Comparison of ENCODE assay signal across 34 mouse cellular contexts in genomic region chr2:69912801-69913200, GRCm38 (mm10).
"Had no signal": no experiment of that assay in that cellular context is flagged by ENCODE, and none has a peak within 500 bp of the region (broad histone marks: within the 10 kb centered on the region; RNA-seq: fewer than 3 reads in every experiment).

No protein-coding gene starts in this region.

- DNase-seq: heart, postnatal 10 days; heart, postnatal 14 days; heart, postnatal 36 days; heart, postnatal 4 days; kidney, adult 11 months; kidney, adult 18-20 months; kidney, adult 2 months; kidney, adult 8-10 months; kidney, adult 9 months; kidney, postnatal 10 days; kidney, postnatal 14 days; kidney, postnatal 25 days; kidney, postnatal 36 days; kidney, postnatal 4 days; layer of hippocampus, adult 9-11 months; layer of hippocampus, postnatal 36 days had no signal

- H3K4me2 ChIP-seq: heart, embryonic 12.5 days; heart, embryonic 13.5 days; heart, embryonic 15.5 days; hindbrain, embryonic 12.5 days; hindbrain, embryonic 13.5 days; hindbrain, embryonic 14.5 days; hindbrain, embryonic 15.5 days; intestine, embryonic 15.5 days; kidney, embryonic 15.5 days had no signal

- ATAC-seq: hindbrain, embryonic 16.5 days; hindbrain, postnatal 0 days; inflammation-experienced regulatory T-cells, adult 6 months; intestine, embryonic 15.5 days; intestine, embryonic 16.5 days; intestine, postnatal 0 days had no signal

- H3K4me3 ChIP-seq: heart, embryonic 12.5 days; heart, embryonic 13.5 days; heart, embryonic 15.5 days; hindbrain, embryonic 10.5 days; hindbrain, embryonic 12.5 days; hindbrain, embryonic 13.5 days; hindbrain, embryonic 15.5 days; intestine, embryonic 15.5 days; kidney, embryonic 15.5 days; layer of hippocampus, adult 2 months; left cerebral cortex, adult 2 months had no signal

- H3K27me3 ChIP-seq: heart, embryonic 12.5 days; heart, embryonic 13.5 days; heart, embryonic 15.5 days; hindbrain, embryonic 12.5 days; hindbrain, embryonic 13.5 days; hindbrain, embryonic 15.5 days; intestine, embryonic 15.5 days; kidney, embryonic 15.5 days had no signal

- H3K9me3 ChIP-seq: heart, embryonic 12.5 days; heart, embryonic 13.5 days; heart, embryonic 15.5 days; hindbrain, embryonic 10.5 days; hindbrain, embryonic 12.5 days; hindbrain, embryonic 13.5 days; hindbrain, embryonic 15.5 days; intestine, embryonic 15.5 days; kidney, embryonic 15.5 days had no signal

- H3K27ac ChIP-seq: heart, embryonic 13.5 days; heart, embryonic 15.5 days; hindbrain, embryonic 10.5 days; hindbrain, embryonic 12.5 days; hindbrain, embryonic 13.5 days; hindbrain, embryonic 14.5 days; hindbrain, embryonic 15.5 days; hindbrain, postnatal 0 days; intestine, embryonic 15.5 days; kidney, embryonic 15.5 days; kidney, postnatal 0 days; layer of hippocampus, adult 2 months; left cerebral cortex, adult 2 months had no signal

- H3K4me1 ChIP-seq: heart, embryonic 12.5 days; heart, embryonic 13.5 days; heart, embryonic 15.5 days; hindbrain, embryonic 10.5 days; hindbrain, embryonic 12.5 days; hindbrain, embryonic 13.5 days; hindbrain, embryonic 15.5 days; intestine, embryonic 15.5 days; kidney, embryonic 15.5 days had no signal

- H3K9ac ChIP-seq: heart, embryonic 12.5 days; heart, embryonic 13.5 days; heart, embryonic 15.5 days; hindbrain, embryonic 12.5 days; hindbrain, embryonic 13.5 days; hindbrain, embryonic 14.5 days; hindbrain, embryonic 15.5 days; intestine, embryonic 15.5 days; kidney, embryonic 15.5 days had no signal
